Mouse (Mus musculus) gastrocnemius, postnatal 4 days (tissue): Measurements from ENCODE around the gene Rangap1. TPM values are rescaled to one million over a fixed set of nuclear protein-coding genes. Genes with fewer than 3 reads are reported as not detected.

ENCODE experiments used
- DNase-seq, 2 experiments: peaks; one replicate each; pipeline ENCODE4 v3.0.0; 2021 to 2022; ENCODE audit warnings: low spot score in 2 of 2, mixed read lengths in 2 of 2
- total RNA-seq, 2 experiments: library from RNA; stranded (reverse); gene quantifications; 2 replicates each; pipeline ENCODE4 v1.2.3; 2021

Rangap1 gene
- total RNA-seq, 2 experiments from 2014 or later = 37.9 to 38.5 TPM

GRCm38 (mm10) chr15:81698532-81698931 lies 46.8 kb downstream of the Rangap1 start:
- no peak for DNase-seq

- DNase-seq = no peak
Measured at GRCm38 (mm10) chr15:81697847-81698246, 47.5 kb downstream of the Rangap1 start.

GRCm38 (mm10) chr15:81697175-81697574 lies 48.2 kb downstream of the Rangap1 start, which contains the start of gene Chadl:
Chadl (minus strand) TSS chr15:81697287.
- DNase-seq = no peak

GRCm38 (mm10) chr15:81694891-81695290 lies 50.4 kb downstream of the Rangap1 start:
- no peak for DNase-seq

GRCm38 (mm10) chr15:81693967-81694881 lies 51.1 kb downstream of the Rangap1 start:
- peak; percentile 82 to 88 for DNase-seq

GRCm38 (mm10) chr15:81693366-81693966 lies 51.9 kb downstream of the Rangap1 start:
- no peak for DNase-seq

- DNase-seq = no peak
Measured at GRCm38 (mm10) chr15:81680301-81680805, 65.0 kb downstream of the Rangap1 start.

GRCm38 (mm10) chr15:81676637-81677036 lies 68.7 kb downstream of the Rangap1 start:
- DNase-seq = no peak

- no peak for DNase-seq
Measured at GRCm38 (mm10) chr15:81670231-81670640, 75.1 kb downstream of the Rangap1 start.

GRCm38 (mm10) chr15:81666957-81667356 lies 78.4 kb downstream of the Rangap1 start:
- no peak for DNase-seq

GRCm38 (mm10) chr15:81663697-81664561 lies 81.4 kb downstream of the Rangap1 start, which contains the start of gene L3mbtl2:
L3mbtl2 (plus strand) TSS chr15:81663889.
- peak; percentile 79 to 90 for DNase-seq

GRCm38 (mm10) chr15:81663281-81663680 lies 82.0 kb downstream of the Rangap1 start:
- DNase-seq = no peak

GRCm38 (mm10) chr15:81661701-81662100 lies 83.6 kb downstream of the Rangap1 start:
- DNase-seq = no peak

Other genes with a start within 250 kb of the Rangap1 start
- 10 to 100 TPM; 41.8 to 45.3 TPM for gene Ep300, start 160.2 kb downstream of the Rangap1 start, total RNA-seq
- 10 to 100 TPM in 1 of 2 experiments, 1 to 10 TPM in 1; 8.1 to 10.9 TPM for gene L3mbtl2, start 81.6 kb downstream of the Rangap1 start, total RNA-seq
- gene Chadl, start 48.2 kb downstream of the Rangap1 start, total RNA-seq = 1 to 10 TPM; 3.7 to 5.2 TPM
- 10 to 100 TPM; 54.8 to 54.9 TPM for gene Zc3h7b, start 473 bp downstream of the Rangap1 start, total RNA-seq
- gene Tef, start 56.9 kb upstream of the Rangap1 start, total RNA-seq = 100 to 1,000 TPM; 112 to 117 TPM
- gene Tob2, start 113.3 kb upstream of the Rangap1 start, total RNA-seq = 10 to 100 TPM; 34.5 to 44.1 TPM
- 10 to 100 TPM; 48.9 to 55.8 TPM for gene Phf5a, start 126.4 kb upstream of the Rangap1 start, total RNA-seq
- gene Aco2, start 126.8 kb upstream of the Rangap1 start, total RNA-seq = 100 to 1,000 TPM; 650 to 720 TPM
- gene Polr3h, start 180.7 kb upstream of the Rangap1 start, total RNA-seq = 10 to 100 TPM; 14.1 to 16.5 TPM
- 1 to 10 TPM; 9.1 to 9.4 TPM for gene Csdc2, start 191.2 kb upstream of the Rangap1 start, total RNA-seq
- gene Pmm1, start 215.4 kb upstream of the Rangap1 start, total RNA-seq = 10 to 100 TPM; 20.3 to 21.6 TPM
- not detected for gene 1700029P11Rik, start 235.0 kb upstream of the Rangap1 start, total RNA-seq
- 10 to 100 TPM; 26.2 to 28.6 TPM for gene Xrcc6, start 242.3 kb upstream of the Rangap1 start, total RNA-seq